Mouse (Mus musculus): Measurements from ENCODE around the gene Pgbd5.

Gene Pgbd5

DNA sequence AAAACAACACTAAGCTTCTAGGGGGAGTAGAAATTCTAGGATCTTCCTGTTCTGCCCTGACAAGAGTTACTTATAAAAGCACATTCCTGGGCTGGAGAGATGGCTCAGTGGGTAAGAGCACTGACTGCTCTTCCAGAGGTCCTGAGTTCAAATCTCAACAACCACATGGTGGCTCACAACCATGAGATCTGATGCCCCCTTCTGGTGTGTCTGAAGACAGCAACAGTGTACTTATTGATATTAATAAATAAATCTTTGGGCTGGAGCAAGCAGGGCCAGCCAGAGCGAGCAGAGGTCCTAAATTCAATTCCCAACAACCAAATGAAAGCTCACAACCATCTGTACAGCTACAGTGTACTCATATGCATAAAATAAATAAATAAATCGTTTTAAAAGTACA lies 10.7 kb downstream of the Pgbd5 start:
- DNase-seq = peak; percentile 16

DNA sequence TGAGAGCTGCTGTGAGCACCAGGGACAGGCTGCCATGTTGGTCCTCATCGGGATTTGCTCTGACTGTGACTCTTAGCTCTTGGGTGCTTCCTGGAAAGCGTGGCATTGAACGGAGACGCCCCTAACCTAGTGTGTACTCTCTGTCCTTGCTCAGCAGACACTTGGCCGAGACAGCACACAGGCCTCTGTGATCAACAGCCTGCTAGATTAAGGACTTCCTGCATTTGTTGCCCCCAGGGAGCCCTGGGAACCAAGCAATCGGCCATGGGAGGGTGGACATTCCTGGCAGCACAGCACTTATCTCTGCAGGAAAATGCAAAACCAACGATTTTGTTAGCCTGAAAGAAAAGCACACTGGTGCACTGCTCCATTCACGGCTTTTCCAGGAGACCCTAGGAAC lies 18.0 kb downstream of the Pgbd5 start:
- DNase-seq = peak; percentile 36

- no peak for DNase-seq
Observed at GRCm38 (mm10) chr8:124418927-124419326, 20.5 kb downstream of the Pgbd5 start.

GRCm38 (mm10) chr8:124418185-124418584 lies 21.3 kb downstream of the Pgbd5 start:
- peak; percentile 79 for DNase-seq

GRCm38 (mm10) chr8:124416646-124417045 lies 22.8 kb downstream of the Pgbd5 start:
- no peak for DNase-seq

- no peak for DNase-seq
Observed at GRCm38 (mm10) chr8:124415789-124416188, 23.7 kb downstream of the Pgbd5 start.

GRCm38 (mm10) chr8:124415002-124415401 lies 24.5 kb downstream of the Pgbd5 start:
- peak; percentile 69 for DNase-seq

GRCm38 (mm10) chr8:124413244-124413965 lies 26.1 kb downstream of the Pgbd5 start:
- DNase-seq = peak; percentile 63

DNA sequence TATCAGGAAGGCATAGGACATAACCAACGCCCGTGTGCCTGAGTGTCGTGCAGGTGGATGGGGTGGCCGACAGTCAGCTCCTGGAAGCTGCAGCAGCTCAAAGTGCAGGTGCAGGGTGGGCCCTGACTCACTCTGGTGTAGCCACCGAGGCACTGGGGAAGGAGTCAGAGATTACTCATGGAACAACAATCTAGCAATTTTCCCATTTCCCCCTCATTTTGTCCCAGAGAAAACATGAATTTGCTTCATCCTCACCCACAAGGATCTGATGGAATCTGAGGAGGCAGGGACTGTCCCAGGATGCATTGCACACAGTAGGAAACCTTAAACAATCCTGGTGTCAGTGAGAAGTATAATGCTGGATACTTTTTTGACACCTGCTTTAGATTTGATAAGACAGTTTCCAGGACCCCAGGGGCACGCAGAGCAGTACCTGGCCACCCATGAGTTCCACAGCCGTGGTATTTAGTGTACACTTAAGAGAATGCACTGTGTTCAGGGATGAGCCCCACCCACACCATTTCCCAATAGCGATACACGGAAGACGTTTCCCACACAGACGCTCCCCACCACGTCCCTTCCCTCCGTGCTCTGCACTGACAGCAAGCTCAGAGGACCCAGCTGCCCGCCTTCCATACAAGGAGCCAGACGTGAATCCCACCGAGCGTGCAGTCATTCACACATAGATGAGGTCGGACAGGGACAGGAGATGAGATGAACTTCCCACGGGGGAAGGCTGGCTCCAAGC lies 26.8 kb downstream of the Pgbd5 start:
- DNase-seq = no peak

- peak; percentile 69 for DNase-seq
Observed at GRCm38 (mm10) chr8:124404471-124405260, 34.8 kb downstream of the Pgbd5 start.

GRCm38 (mm10) chr8:124403876-124404275 lies 35.6 kb downstream of the Pgbd5 start:
- DNase-seq = peak; percentile 85

- peak; percentile 64 for DNase-seq
Observed at GRCm38 (mm10) chr8:124399403-124399861, 40.0 kb downstream of the Pgbd5 start.

DNA sequence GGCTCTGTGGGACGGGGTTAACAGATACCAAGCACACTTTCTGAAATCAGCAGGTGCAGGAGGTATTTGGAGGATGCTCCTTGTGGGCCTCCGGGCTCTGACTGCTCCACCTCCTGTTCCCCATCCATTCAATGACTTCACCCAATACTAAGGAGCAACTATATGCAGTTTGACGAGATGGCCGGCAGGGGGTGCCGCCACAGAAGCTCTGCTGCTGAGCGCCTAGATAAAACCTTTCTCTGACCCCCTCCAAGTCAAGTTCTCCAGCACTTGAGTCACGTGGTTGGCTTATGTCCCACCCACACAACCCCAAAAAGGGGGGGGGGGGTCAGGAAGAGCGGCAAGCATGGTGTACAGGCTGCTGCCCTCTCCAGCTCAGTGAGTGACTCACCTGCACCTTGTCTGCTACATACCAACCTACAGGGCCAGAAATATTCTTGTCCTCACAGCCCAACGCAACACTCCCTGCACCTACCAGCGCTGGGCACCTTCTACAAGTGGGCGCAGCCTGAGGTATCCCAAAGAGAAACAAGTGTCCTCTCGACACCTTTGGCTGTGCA lies 40.5 kb downstream of the Pgbd5 start:
- peak; percentile 81 for DNase-seq

DNA sequence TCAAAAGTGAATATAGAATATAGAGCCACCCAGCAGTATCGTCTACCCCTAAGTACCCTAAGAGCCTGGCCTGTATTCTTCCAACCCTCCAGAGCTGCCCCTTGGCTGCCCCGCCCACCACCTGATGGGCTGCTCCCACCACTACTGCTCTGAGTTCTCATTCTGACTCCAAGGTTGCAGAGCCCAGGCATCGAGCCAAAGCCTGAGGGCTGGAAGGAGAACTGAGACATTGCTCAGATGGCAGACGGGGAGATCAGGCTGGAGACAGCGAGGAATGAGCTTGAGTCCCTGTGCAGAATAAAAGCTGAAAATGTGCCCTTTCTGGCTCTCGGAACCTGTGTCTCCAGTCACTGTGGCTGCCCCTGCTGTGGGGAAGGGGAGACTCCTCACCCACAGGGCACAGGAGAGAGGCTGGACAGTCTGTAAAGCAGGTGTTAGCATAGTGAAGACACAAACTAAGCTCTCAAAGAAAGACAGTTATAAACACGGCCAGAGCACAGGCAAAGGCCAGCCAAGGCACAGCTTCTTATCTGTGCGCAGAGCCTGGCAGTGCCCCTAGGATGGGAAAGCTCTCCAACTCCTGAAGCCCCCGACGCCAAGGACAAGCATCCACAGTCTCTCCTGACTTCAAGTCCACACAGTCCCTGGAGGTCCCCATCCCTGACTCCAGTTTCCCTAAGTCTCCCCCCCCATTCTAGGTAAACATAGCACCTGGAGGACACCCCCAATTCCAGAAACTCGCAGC lies 42.0 kb downstream of the Pgbd5 start:
- peak; percentile 84 for DNase-seq

- no peak for DNase-seq
Observed at GRCm38 (mm10) chr8:124396531-124396930, 42.9 kb downstream of the Pgbd5 start.

GRCm38 (mm10) chr8:124395392-124395791 lies 44.1 kb downstream of the Pgbd5 start:
- DNase-seq = no peak

- no peak for DNase-seq
Observed at GRCm38 (mm10) chr8:124394951-124395350, 44.5 kb downstream of the Pgbd5 start.

- DNase-seq = no peak
Observed at GRCm38 (mm10) chr8:124393927-124394326, 45.5 kb downstream of the Pgbd5 start.

GRCm38 (mm10) chr8:124393013-124393412 lies 46.4 kb downstream of the Pgbd5 start:
- no peak for DNase-seq

DNA sequence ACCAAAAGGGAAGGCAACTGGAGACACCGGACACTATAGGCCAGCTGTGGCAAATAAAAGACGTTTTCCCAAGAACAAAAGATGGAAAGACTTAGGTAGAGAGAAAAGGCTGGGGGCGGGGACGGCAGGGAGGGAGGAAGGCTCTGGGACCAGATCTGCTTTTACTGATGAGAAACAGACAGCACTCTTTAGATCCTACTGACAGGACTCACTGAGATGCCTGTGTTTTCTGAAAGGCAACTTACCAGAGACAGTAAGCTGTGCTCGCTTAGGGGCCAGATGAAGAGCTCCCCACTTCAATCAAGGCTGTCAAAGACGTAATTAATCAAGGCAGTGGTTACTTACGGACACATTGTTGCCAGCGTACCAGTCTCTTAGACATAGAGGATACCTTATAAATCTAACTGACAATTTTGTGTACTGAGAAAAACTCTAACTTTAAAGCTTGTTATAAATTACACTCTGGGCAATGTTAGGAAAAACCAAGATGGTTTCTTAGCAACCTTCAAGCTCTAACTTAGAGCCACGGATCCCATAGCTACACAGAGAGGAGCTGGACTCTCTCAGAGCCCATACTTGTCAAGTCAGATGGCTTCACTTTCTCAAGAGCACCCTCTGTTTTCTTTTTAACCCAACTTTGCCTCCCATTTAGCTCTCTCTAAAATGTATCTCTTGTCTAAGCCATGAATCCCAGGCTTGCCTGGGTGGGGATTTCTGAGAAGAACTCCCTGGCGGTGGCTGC lies 47.0 kb downstream of the Pgbd5 start:
- DNase-seq = no peak

- no peak for DNase-seq
Observed at GRCm38 (mm10) chr8:124391191-124391590, 48.3 kb downstream of the Pgbd5 start.

GRCm38 (mm10) chr8:124389495-124389894 lies 50.0 kb downstream of the Pgbd5 start:
- DNase-seq = no peak
